Mouse (Mus musculus) subcutaneous adipose tissue, adult 2 months (tissue): ENCODE results near the gene Zfp967. TPM values are rescaled to one million over a fixed set of nuclear protein-coding genes. Genes with fewer than 3 reads are reported as not detected.

Source experiments
- polyA plus RNA-seq: library from polyadenylated mRNA; depleted of rRNA; stranded (reverse); fragments of >200 nt; gene quantifications from 2 replicates; pipeline ENCODE4 v1.2.3, GENCODE M21; 2012; ENCODE audit warnings: low replicate concordance; rRNA removed

The Zfp967 gene
- polyA plus RNA-seq: not detected in 2 replicates

GRCm38 (mm10) chr2:176520756-176521155, at the start of gene Zfp967:
Gene Zfp967 (plus strand): TSS chr2:176521056.

DNA sequence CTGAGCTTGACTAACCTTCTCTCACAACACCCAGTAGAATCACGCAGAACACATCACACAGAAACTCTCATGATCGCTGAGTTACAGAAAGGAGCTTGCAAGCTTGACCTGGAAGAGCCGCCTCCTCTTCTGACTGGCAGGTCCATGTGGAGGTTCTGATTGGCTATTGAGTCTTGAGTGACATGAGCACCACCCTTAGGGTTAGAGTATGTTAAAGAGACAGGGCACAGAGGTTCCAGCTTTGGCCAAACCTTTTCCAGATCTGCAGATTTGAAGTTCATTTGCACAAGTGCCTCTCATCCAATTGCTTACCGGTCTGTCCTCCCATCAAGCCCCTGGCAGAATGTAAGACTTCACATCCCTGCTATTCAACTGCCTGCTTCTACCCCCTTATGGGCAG, 34.2 kb upstream of the Zfp967 start, which contains the start of gene Gm14434:
Gene Gm14434, minus strand, starts transcription at position 101 of the 400 bp plus-strand sequence.

Other genes starting within 250 kb of the Zfp967 start
- not detected in 2 replicates for gene Gm11009, start 201.6 kb upstream of the Zfp967 start, polyA plus RNA-seq
- 0.52 and 0.81 TPM in 2 replicates for gene Gm14435, start 97.5 kb upstream of the Zfp967 start, polyA plus RNA-seq
- gene Gm14434, start 34.3 kb upstream of the Zfp967 start, polyA plus RNA-seq: 6.2 and 6.3 TPM in 2 replicates
- 5.1 and 10.2 TPM in 2 replicates for gene Gm14308, start 115.3 kb downstream of the Zfp967 start, polyA plus RNA-seq
- 5.4 and 5.7 TPM in 2 replicates for gene Zfp973, start 149.5 kb downstream of the Zfp967 start, polyA plus RNA-seq
- 6.4 and 8.1 TPM in 2 replicates for gene Gm14305, start 187.3 kb downstream of the Zfp967 start, polyA plus RNA-seq